Mouse (Mus musculus): Measurements from ENCODE around the gene Ovca2. TPM values are rescaled to one million over a fixed set of nuclear protein-coding genes. Genes with fewer than 3 reads are reported as not detected.
A peak's percentile ranks its signal among the peaks of the same experiment; 100 is the strongest.

Ovca2 gene
- polyA plus RNA-seq, 1 experiment = 48.9 TPM

DNA sequence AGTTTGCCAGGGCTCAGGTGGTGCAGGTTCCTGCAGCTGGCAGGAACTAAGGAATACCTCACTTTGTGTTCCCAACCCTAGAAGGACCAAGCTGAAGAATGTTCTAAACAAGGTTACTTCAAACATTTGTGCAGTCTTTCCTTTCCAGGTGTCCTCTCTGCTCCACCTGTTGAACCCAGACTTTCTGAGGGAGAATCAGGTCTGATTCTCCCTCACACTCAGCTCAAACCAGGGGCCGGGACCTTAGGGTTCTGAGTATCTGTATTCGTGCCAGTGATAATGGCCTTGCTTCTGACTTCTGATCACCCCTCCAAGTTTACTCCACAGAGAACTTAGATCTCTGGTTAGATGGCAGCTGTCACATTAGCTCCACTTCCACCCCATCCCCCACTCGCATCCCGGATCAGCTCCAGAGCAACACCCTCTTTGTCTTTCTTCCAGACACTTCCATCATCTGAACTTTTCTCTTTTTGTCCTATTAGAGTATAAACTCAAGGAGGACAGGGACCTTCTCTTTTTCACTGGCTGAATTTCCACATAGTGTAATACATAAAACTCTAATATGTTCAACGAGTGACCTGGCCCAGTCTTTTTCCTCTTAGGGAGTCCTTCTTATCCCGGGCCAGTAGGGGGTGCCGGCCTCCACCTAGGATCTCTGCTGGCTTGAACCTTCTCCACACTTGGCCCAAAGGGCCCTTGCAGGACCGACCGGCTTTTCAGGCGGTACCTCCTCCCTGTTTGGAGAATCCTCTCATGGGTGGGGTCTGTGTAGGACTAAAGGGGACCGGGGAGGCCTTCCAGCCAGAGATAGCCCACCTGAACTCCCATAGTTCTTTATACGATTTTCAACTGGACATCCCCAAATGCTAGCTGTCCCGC lies 13.9 kb upstream of the Ovca2 start:
- no peak for TF ChIP-seq POLR2A (IDR thresholded peaks at IDR 0.05; ENCODE audit: control insufficient read depth, extremely low read depth, insufficient read depth, low read length, poor library complexity)
- TF ChIP-seq CTCF (IDR thresholded peaks at IDR 0.05; ENCODE audit: borderline replicate concordance, control insufficient read depth, extremely low read depth, insufficient read depth, low read length, poor library complexity) = 0 out of 2 replicates have a peak, but pooled peaks have one; percentile 64
- Histone ChIP-seq H3K36me3 (ENCODE audit: control insufficient read depth, insufficient read depth, low read length) (no peaks in the 10 kb centered on the region), H3K27ac (ENCODE audit: control insufficient read depth, insufficient read depth, low read length) (no peak overlapping the region), H3K27me3 (ENCODE audit: control insufficient read depth, insufficient read depth, low read length) (no peaks in the 10 kb centered on the region), H3K4me3 (ENCODE audit: control insufficient read depth, insufficient read depth, low read length) (no peak overlapping the region), H3K4me1 (replicated peaks; ENCODE audit: control insufficient read depth, insufficient read depth, low read length) (peaks cover 36% of the 10 kb centered on the region)
- DNase-seq = peak; percentile 74
- whole genome bisulfite sequencing = 31% methylated on average over 13 of the region's 13 CpGs

- peaks cover 36% of the 10 kb centered on the region for H3K4me1 ChIP-seq (replicated peaks; ENCODE audit: control insufficient read depth, insufficient read depth, low read length)
- H3K4me3 ChIP-seq (ENCODE audit: control insufficient read depth, insufficient read depth, low read length) = no peak overlapping the region
- WGBS = 89% methylated on average over 6 of the region's 6 CpGs
- DNase-seq = no peak
- no peaks in the 10 kb centered on the region for H3K36me3 ChIP-seq (ENCODE audit: control insufficient read depth, insufficient read depth, low read length)
- H3K27me3 ChIP-seq (ENCODE audit: control insufficient read depth, insufficient read depth, low read length) = no peaks in the 10 kb centered on the region
- H3K27ac ChIP-seq (ENCODE audit: control insufficient read depth, insufficient read depth, low read length) = no peak overlapping the region
- TF ChIP-seq CTCF (IDR thresholded peaks at IDR 0.05; ENCODE audit: borderline replicate concordance, control insufficient read depth, extremely low read depth, insufficient read depth, low read length, poor library complexity) = no peak
- no peak for TF ChIP-seq POLR2A (IDR thresholded peaks at IDR 0.05; ENCODE audit: control insufficient read depth, extremely low read depth, insufficient read depth, low read length, poor library complexity)
Measured at GRCm38 (mm10) chr11:75191841-75192240, 13.2 kb upstream of the Ovca2 start.

- peak within 1 kb of the TSS; percentile 97 for H3K4me3 ChIP-seq (ENCODE audit: control insufficient read depth, insufficient read depth, low read length)
- TF ChIP-seq CTCF (IDR thresholded peaks at IDR 0.05; ENCODE audit: borderline replicate concordance, control insufficient read depth, extremely low read depth, insufficient read depth, low read length, poor library complexity) (no peak), POLR2A (IDR thresholded peaks at IDR 0.05; ENCODE audit: control insufficient read depth, extremely low read depth, insufficient read depth, low read length, poor library complexity) (no peak)
- H3K36me3 ChIP-seq (ENCODE audit: control insufficient read depth, insufficient read depth, low read length) = no peaks in the 10 kb centered on the region
- DNase-seq = no peak
- 75% methylated on average over 5 of the region's 5 CpGs for WGBS
- peaks cover 33% of the 10 kb centered on the region for H3K4me1 ChIP-seq (replicated peaks; ENCODE audit: control insufficient read depth, insufficient read depth, low read length)
- H3K27me3 ChIP-seq (ENCODE audit: control insufficient read depth, insufficient read depth, low read length) = no peaks in the 10 kb centered on the region
- H3K27ac ChIP-seq (ENCODE audit: control insufficient read depth, insufficient read depth, low read length) = no peak within 1 kb of the TSS
Measured at GRCm38 (mm10) chr11:75190905-75191441, 12.3 kb upstream of the Ovca2 start, which contains the start of gene Dph1. TSS of gene Dph1 (minus strand) at chr11:75191241.

- no peak overlapping the region for H3K27ac ChIP-seq (ENCODE audit: control insufficient read depth, insufficient read depth, low read length)
- peak; percentile 82 for DNase-seq
- TF ChIP-seq CTCF (IDR thresholded peaks at IDR 0.05; ENCODE audit: borderline replicate concordance, control insufficient read depth, extremely low read depth, insufficient read depth, low read length, poor library complexity) = peak; percentile 32; the same call in 1 of the 2 replicates
- peak; percentile 35; the same call in 1 of the 2 replicates for TF ChIP-seq POLR2A (IDR thresholded peaks at IDR 0.05; ENCODE audit: control insufficient read depth, extremely low read depth, insufficient read depth, low read length, poor library complexity)
- no peaks in the 10 kb centered on the region for H3K36me3 ChIP-seq (ENCODE audit: control insufficient read depth, insufficient read depth, low read length)
- H3K27me3 ChIP-seq (ENCODE audit: control insufficient read depth, insufficient read depth, low read length) = no peaks in the 10 kb centered on the region
- under 1% methylated on average over 24 of the region's 24 CpGs for WGBS
- H3K4me3 ChIP-seq (ENCODE audit: control insufficient read depth, insufficient read depth, low read length) = peak overlapping the region; percentile 97
- peaks cover 26% of the 10 kb centered on the region for H3K4me1 ChIP-seq (replicated peaks; ENCODE audit: control insufficient read depth, insufficient read depth, low read length)
Measured at GRCm38 (mm10) chr11:75190371-75190724, 11.7 kb upstream of the Ovca2 start.

DNA sequence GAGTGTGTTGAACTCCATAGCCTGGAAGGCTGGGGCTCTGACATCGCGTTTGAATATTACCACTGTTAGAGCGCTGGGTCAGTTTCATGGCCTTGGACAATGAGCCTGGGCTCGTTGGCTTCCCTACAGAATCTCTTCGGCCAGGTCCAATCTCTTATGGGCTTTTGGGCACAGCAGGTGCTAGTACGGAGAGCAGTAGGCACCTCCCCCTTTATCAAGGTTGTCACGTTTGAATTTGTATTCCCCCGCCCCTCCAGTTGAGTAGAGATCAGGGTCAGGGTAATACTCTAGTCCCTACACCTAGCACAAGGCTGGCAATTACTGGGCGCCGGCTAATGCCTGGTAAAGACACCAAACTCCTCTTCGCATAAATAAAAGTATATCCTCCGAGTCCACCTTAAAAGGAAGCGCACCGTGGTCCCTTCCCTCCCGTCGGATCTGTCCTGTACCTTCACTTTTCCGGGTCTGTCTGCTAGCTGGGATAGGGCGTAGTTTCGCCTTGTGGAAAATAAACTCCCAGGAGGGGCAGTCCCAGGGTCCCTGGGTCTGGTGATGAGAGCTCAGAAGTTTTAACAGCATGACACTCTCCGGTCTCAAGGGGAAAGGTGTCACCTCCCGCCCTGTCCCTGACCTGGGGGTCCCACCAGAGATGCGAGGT lies 11.2 kb upstream of the Ovca2 start:
- Histone ChIP-seq H3K4me1 (replicated peaks; ENCODE audit: control insufficient read depth, insufficient read depth, low read length) (peaks cover 21% of the 10 kb centered on the region), H3K36me3 (ENCODE audit: control insufficient read depth, insufficient read depth, low read length) (no peaks in the 10 kb centered on the region), H3K4me3 (ENCODE audit: control insufficient read depth, insufficient read depth, low read length) (peak overlapping the region; percentile 97), H3K27me3 (ENCODE audit: control insufficient read depth, insufficient read depth, low read length) (no peaks in the 10 kb centered on the region), H3K27ac (ENCODE audit: control insufficient read depth, insufficient read depth, low read length) (no peak overlapping the region)
- TF ChIP-seq CTCF (IDR thresholded peaks at IDR 0.05; ENCODE audit: borderline replicate concordance, control insufficient read depth, extremely low read depth, insufficient read depth, low read length, poor library complexity) (no peak), POLR2A (IDR thresholded peaks at IDR 0.05; ENCODE audit: control insufficient read depth, extremely low read depth, insufficient read depth, low read length, poor library complexity) (no peak)
- WGBS = under 1% methylated on average over 22 of the region's 22 CpGs
- no peak for DNase-seq

GRCm38 (mm10) chr11:75184986-75185385 lies 6.4 kb upstream of the Ovca2 start:
- no peak overlapping the region for H3K4me3 ChIP-seq (ENCODE audit: control insufficient read depth, insufficient read depth, low read length)
- 92% methylated on average over 2 of the region's 2 CpGs for WGBS
- peaks cover 8% of the 10 kb centered on the region for H3K4me1 ChIP-seq (replicated peaks; ENCODE audit: control insufficient read depth, insufficient read depth, low read length)
- TF ChIP-seq CTCF (IDR thresholded peaks at IDR 0.05; ENCODE audit: borderline replicate concordance, control insufficient read depth, extremely low read depth, insufficient read depth, low read length, poor library complexity) (no peak), POLR2A (IDR thresholded peaks at IDR 0.05; ENCODE audit: control insufficient read depth, extremely low read depth, insufficient read depth, low read length, poor library complexity) (no peak)
- no peaks in the 10 kb centered on the region for H3K36me3 ChIP-seq (ENCODE audit: control insufficient read depth, insufficient read depth, low read length)
- DNase-seq = no peak
- H3K27me3 ChIP-seq (ENCODE audit: control insufficient read depth, insufficient read depth, low read length) = no peaks in the 10 kb centered on the region
- no peak overlapping the region for H3K27ac ChIP-seq (ENCODE audit: control insufficient read depth, insufficient read depth, low read length)

All from thymus, adult 2 months (tissue).